Mouse (Mus musculus) spleen, adult 2 months (tissue): ENCODE measurements around the gene Lin28a.

Experiments used
- CTCF ChIP-seq: fragments of 200-500 bp; IDR thresholded peaks from 2 replicates; pipeline ENCODE4 v1.5.1; 2011; ENCODE audit warnings: mild to moderate bottlenecking, inconsistent platforms; ENCODE audit not compliant: insufficient read depth, insufficient read length, insufficient replicate concordance; ENCODE audit errors: extremely low read depth
- POLR2A ChIP-seq: fragments of 200-500 bp; IDR thresholded peaks from 2 replicates; pipeline ENCODE4 v1.6.1; 2011; ENCODE audit warnings: low read depth, low read length, inconsistent platforms

- no peak for TF ChIP-seq CTCF
- TF ChIP-seq POLR2A: no peak
Observed at GRCm38 (mm10) chr4:134019210-134019609, 569 bp upstream of the Lin28a start.
